Mouse (Mus musculus): ENCODE results near the gene B430306N03Rik.
"Not testable (repeated sequence)": the region's sequence is repeated elsewhere in the genome, so short reads cannot be mapped to it uniquely, and the experiment has no call there.

Gene B430306N03Rik

GRCm38 (mm10) chr17:48315905-48316579, at the start of gene B430306N03Rik:
Gene B430306N03Rik, plus strand, starts transcription at chr17:48316141.
- not testable (repeated sequence) for DNase-seq (ENCODE audit: low spot score)

- DNase-seq (ENCODE audit: low spot score), result no peak
Measured at GRCm38 (mm10) chr17:48266610-48267304, 49.2 kb upstream of the B430306N03Rik start.

GRCm38 (mm10) chr17:48267591-48267990, 48.4 kb upstream of the B430306N03Rik start:
- DNase-seq (ENCODE audit: low spot score), result no peak

GRCm38 (mm10) chr17:48268276-48268675, 47.7 kb upstream of the B430306N03Rik start:
- no peak for DNase-seq (ENCODE audit: low spot score)

GRCm38 (mm10) chr17:48269833-48270232, 46.1 kb upstream of the B430306N03Rik start:
- no peak for DNase-seq (ENCODE audit: low spot score)

- DNase-seq (ENCODE audit: low spot score), result no peak
Measured at GRCm38 (mm10) chr17:48272158-48272557, 43.8 kb upstream of the B430306N03Rik start.

GRCm38 (mm10) chr17:48272598-48272997, 43.3 kb upstream of the B430306N03Rik start:
- no peak for DNase-seq (ENCODE audit: low spot score)

GRCm38 (mm10) chr17:48274098-48274497, 41.8 kb upstream of the B430306N03Rik start:
- DNase-seq (ENCODE audit: low spot score), result no peak

GRCm38 (mm10) chr17:48274885-48275284, 41.1 kb upstream of the B430306N03Rik start:
- DNase-seq (ENCODE audit: low spot score), result peak; percentile 77

- no peak for DNase-seq (ENCODE audit: low spot score)
Measured at GRCm38 (mm10) chr17:48275736-48276135, 40.2 kb upstream of the B430306N03Rik start.

GRCm38 (mm10) chr17:48278381-48278780, 37.6 kb upstream of the B430306N03Rik start:
- DNase-seq (ENCODE audit: low spot score), result no peak

GRCm38 (mm10) chr17:48279002-48279401, 36.9 kb upstream of the B430306N03Rik start:
- no peak for DNase-seq (ENCODE audit: low spot score)

GRCm38 (mm10) chr17:48280943-48281738, 34.8 kb upstream of the B430306N03Rik start:
- DNase-seq (ENCODE audit: low spot score), result no peak

- DNase-seq (ENCODE audit: low spot score), result no peak
Measured at GRCm38 (mm10) chr17:48281739-48282085, 34.2 kb upstream of the B430306N03Rik start.

GRCm38 (mm10) chr17:48286765-48287164, 29.2 kb upstream of the B430306N03Rik start:
- no peak for DNase-seq (ENCODE audit: low spot score)

GRCm38 (mm10) chr17:48287276-48287675, 28.7 kb upstream of the B430306N03Rik start:
- DNase-seq (ENCODE audit: low spot score), result no peak

- DNase-seq (ENCODE audit: low spot score), result no peak
Measured at GRCm38 (mm10) chr17:48293500-48294194, 22.3 kb upstream of the B430306N03Rik start.

GRCm38 (mm10) chr17:48299203-48299602, 16.7 kb upstream of the B430306N03Rik start, which contains the start of gene Treml2:
Gene Treml2, plus strand, starts transcription at chr17:48299498.
- DNase-seq (ENCODE audit: low spot score), result no peak

- DNase-seq (ENCODE audit: low spot score), result no peak
Measured at GRCm38 (mm10) chr17:48299756-48300155, 16.2 kb upstream of the B430306N03Rik start.

- no peak for DNase-seq (ENCODE audit: low spot score)
Measured at GRCm38 (mm10) chr17:48300199-48300598, 15.7 kb upstream of the B430306N03Rik start.

- DNase-seq (ENCODE audit: low spot score), result no peak
Measured at GRCm38 (mm10) chr17:48300861-48301260, 15.1 kb upstream of the B430306N03Rik start.

- DNase-seq (ENCODE audit: low spot score), result no peak
Measured at GRCm38 (mm10) chr17:48301792-48302191, 14.1 kb upstream of the B430306N03Rik start.
